ENCODE assay signal across 7 mouse cellular contexts in the genomic region with DNA sequence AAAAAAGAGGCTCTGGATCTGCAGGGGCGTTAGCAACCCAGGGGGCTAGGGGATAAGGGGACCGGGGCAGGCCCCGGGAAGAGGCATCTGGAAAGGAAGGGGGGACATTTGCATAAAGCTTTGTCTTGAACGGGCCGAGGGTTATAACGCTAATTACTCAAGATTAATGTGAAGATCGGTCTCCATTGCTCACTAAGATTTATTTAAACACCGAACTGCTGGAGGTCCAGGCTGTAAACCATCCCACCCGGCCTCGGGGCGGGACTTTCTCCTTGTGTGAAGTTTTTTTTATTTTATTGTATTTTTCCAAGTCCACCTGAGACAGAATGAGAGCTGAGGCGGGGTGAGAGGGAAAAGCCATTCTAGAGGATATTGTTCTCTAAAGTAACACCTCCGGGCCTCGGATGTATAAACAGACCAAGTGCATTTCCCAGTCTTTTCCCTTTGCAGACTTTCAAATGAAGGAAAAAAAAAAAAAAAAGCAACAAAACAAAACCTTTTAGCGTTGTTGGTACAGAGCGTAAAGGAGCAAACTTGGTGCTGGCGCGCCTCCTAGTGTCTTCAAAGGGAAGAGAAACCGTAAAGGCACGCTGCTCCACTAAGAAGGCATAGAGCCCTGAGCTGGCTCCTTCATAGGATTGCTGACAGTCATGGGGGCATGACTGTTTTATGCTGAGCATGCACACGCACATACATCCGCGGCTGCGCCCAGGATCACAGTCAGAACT.
DNase-seq lines count a peak whose midpoint lies in the region; ATAC-seq and TF ChIP-seq lines count a peak whose summit lies in the region.

No protein-coding gene starts in this region.

- no peaks in the 10 kb centered on the region for H3K36me3 ChIP-seq in forebrain, postnatal 0 days (ENCODE audit: insufficient read depth)
- H3K36me3 ChIP-seq in hindbrain, embryonic 15.5 days: no peaks in the 10 kb centered on the region

- ATAC-seq in forebrain, postnatal 0 days: peak; percentile 93
- ATAC-seq in hindbrain, embryonic 15.5 days (ENCODE audit: low FRiP score, low read depth): peak; percentile 93

- peak overlapping the region; percentile 23; the same call in 1 of the 2 replicates for H3K9ac ChIP-seq in forebrain, postnatal 0 days
- no peak overlapping the region for H3K9ac ChIP-seq in hindbrain, embryonic 15.5 days

- no peak overlapping the region for H3K27ac ChIP-seq in forebrain, postnatal 0 days (ENCODE audit: low read depth, low read length)
- H3K27ac ChIP-seq in hindbrain, embryonic 15.5 days (replicated peaks): no peak overlapping the region

- H3K4me2 ChIP-seq in forebrain, postnatal 0 days (ENCODE audit: low read depth): peak overlapping the region; percentile 49
- peak overlapping the region; percentile 51 for H3K4me2 ChIP-seq in hindbrain, embryonic 15.5 days

- WGBS in forebrain, postnatal 0 days: 0% methylated on average over 24 of the region's 24 CpGs
- WGBS in hindbrain, embryonic 15.5 days: under 1% methylated on average over 24 of the region's 24 CpGs

- peak; percentile 91 for TF ChIP-seq CTCF in forebrain, postnatal 0 days (IDR thresholded peaks at IDR 0.05; ENCODE audit: low read depth)

- no peaks in the 10 kb centered on the region for H3K4me1 ChIP-seq in forebrain, postnatal 0 days (ENCODE audit: insufficient read depth)
- peaks cover 11% of the 10 kb centered on the region for H3K4me1 ChIP-seq in hindbrain, embryonic 15.5 days (replicated peaks)

- H3K27me3 ChIP-seq in forebrain, postnatal 0 days (ENCODE audit: insufficient read depth, low read length): peaks cover 51% of the 10 kb centered on the region
- H3K27me3 ChIP-seq in hindbrain, embryonic 15.5 days: peaks cover 70% of the 10 kb centered on the region

- H3K4me3 ChIP-seq in forebrain, postnatal 0 days (ENCODE audit: low read depth, low read length): peak overlapping the region; percentile 19; the same call in 1 of the 2 replicates
- peak overlapping the region; percentile 24 for H3K4me3 ChIP-seq in hindbrain, embryonic 15.5 days

- peak; percentile 92 for DNase-seq in NIH3T3 (ENCODE audit: low read depth)
- peak; percentile 55 for DNase-seq in c-Kit-positive CD71-negative TER-119-negative erythroid progenitor cells, embryonic 14.5 days (ENCODE audit: low read depth)
- DNase-seq in forebrain, postnatal 0 days: peak; percentile 94
- DNase-seq in left cerebral cortex, adult 11 months (ENCODE audit: low spot score): peak; percentile 40
- peak; percentile 45 for DNase-seq in lung, postnatal 25 days (ENCODE audit: low spot score)
- DNase-seq in right cerebral cortex, postnatal 10 days (ENCODE audit: low spot score in 2 of 2): peak; percentile 82 to 86

- H3K9me3 ChIP-seq in forebrain, postnatal 0 days (ENCODE audit: low read length): no peaks in the 10 kb centered on the region
- no peaks in the 10 kb centered on the region for H3K9me3 ChIP-seq in hindbrain, embryonic 15.5 days

Comparison
In these comparisons a context has a peak if more than half of its experiments do, and no peak if none do; other contexts are left out.
1. DNase-seq: peak in every context shown above with its lines; median percentile 94 in forebrain, postnatal 0 days; 92 in NIH3T3; 84 in right cerebral cortex, postnatal 10 days; 55 in c-Kit-positive CD71-negative TER-119-negative erythroid progenitor cells, embryonic 14.5 days; 45 in lung, postnatal 25 days; 40 in left cerebral cortex, adult 11 months.